Mouse (Mus musculus): Measurements from ENCODE around the gene Eif3a.

DNA sequence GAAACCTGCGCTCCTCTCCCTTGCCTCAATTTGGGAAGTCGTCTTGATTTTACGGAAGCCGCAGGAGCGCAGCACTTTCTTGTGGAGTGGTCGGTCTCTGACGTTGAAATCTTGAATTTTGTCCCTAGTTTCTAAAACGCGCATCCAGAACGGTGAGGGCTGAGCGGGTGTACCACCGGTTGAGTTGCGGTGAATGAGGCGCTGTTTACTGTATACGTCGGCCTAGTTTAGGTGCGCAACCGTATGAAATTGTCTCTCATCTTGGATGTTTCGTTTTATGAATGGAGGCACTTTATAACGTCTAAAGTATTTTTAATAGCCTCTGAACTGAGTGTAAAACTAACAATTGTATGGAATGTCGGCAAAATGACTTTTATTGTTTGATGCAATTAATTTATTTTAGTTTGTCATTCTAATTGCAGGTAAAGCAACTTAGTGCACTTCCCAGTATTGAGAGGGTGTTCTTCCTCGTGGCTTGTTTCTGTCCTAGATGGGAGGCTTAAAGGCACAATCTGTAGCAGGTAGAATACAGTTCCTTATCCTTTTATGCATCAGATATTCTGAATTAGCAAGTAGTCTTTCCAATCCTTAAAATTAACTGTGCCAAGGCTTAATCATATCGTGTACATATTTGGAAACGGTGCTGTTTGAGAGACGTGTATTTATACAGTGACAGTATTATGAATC, 33.2 kb downstream of the Eif3a start:
- TF ChIP-seq CTCF (IDR thresholded peaks at IDR 0.05; ENCODE audit: borderline replicate concordance, control insufficient read depth, extremely low read depth, insufficient read depth, low read length, poor library complexity) (no peak), POLR2A (IDR thresholded peaks at IDR 0.05; ENCODE audit: control insufficient read depth, extremely low read depth, insufficient read depth, low read length, poor library complexity) (no peak)

Data from thymus, adult 2 months (tissue).